Mouse (Mus musculus): ENCODE data around the gene Bmp2k.

Gene Bmp2k

DNA sequence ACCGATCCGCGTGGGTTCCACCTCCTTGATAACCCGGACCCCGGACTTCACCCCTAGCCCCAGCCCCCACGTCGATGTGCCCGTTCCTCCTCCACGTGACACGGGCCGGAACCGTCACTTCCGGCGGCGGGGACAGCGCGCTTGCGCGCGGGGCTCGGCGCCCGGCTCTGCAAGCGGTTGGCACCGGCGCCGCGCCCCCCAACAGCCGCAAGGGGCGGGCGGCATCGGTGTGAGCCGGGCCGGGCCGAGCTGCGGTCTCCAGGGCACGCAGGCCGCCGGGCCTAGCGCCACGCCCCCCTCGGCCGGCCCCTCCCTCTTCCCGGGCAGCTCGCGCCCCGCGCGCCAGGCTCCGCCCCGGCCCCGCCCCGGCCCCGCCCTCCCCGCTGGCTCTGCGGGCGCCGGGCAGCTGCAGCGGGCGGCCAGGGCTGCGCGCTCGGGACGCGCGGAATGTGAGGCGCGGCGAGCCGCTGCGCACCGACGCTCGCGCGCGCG lies at the start of gene Bmp2k:
Bmp2k (plus strand) TSS at position 380 of the 492 bp plus-strand sequence.
- peak; percentile 91 to 93 for DNase-seq

DNA sequence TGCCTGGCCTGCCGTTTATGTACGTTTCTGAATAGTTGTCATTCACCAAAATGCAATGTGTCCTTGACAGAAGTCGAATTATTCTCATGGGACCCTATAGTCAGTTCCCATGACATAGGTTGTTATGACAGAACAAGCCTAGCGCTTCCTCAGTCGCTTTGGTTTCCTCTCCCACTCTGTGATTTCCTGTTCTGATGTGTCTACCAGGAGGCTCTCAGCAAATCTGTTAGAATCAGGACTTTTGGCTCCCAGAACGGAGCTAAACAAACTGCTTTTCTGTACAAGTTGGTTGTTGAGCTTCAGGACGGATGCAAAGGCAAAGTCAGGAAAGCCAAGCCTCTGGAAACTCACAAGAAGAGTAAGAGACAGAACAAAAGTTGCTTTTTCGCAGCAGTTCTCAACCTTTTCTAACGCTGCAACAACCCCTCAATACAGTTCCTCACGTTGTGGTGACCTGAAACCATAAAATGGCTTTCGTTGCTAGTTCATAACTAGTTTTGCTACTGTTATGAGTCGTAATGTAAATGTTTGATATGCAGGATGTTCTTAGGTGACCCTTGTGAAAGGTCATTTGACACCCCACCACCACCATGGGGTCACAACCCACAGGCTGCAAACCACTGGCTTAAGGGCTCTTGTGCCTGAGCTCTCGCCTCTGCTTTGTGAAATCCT lies 48.5 kb upstream of the Bmp2k start:
- DNase-seq, result peak; percentile 51 to 54

GRCm38 (mm10) chr5:96949839-96950666 lies 47.4 kb upstream of the Bmp2k start:
- DNase-seq, result no peak

- no peak for DNase-seq
These were observed 46.6 kb upstream of the Bmp2k start for GRCm38 (mm10) chr5:96950667-96951492.

GRCm38 (mm10) chr5:96951493-96952105 lies 45.9 kb upstream of the Bmp2k start:
- DNase-seq, result no peak

- no peak for DNase-seq
These were observed 43.4 kb upstream of the Bmp2k start for GRCm38 (mm10) chr5:96954040-96954439.

GRCm38 (mm10) chr5:96954466-96955027 lies 42.9 kb upstream of the Bmp2k start:
- DNase-seq, result no peak

- no peak for DNase-seq
These were observed 40.6 kb upstream of the Bmp2k start for GRCm38 (mm10) chr5:96956926-96957325.

DNA sequence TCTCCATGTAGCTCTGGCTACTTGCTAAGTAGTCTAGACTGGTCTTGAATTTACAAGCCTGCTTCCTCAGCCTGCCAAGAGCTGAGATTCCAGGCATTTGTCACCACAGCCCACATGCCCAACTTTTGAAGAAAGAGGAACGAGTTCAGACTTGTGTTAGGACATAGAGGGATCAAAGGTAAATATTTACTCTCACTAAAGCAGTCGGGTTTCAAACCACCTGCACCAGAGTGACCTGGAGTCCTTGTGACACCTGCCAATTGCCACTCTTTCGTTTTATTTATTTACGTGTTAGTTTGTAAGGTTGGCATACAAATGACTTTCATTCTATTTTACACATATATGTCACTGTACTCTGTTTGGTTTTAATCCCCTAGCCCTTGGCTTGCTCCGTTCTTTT lies 36.4 kb upstream of the Bmp2k start:
- no peak for DNase-seq

DNA sequence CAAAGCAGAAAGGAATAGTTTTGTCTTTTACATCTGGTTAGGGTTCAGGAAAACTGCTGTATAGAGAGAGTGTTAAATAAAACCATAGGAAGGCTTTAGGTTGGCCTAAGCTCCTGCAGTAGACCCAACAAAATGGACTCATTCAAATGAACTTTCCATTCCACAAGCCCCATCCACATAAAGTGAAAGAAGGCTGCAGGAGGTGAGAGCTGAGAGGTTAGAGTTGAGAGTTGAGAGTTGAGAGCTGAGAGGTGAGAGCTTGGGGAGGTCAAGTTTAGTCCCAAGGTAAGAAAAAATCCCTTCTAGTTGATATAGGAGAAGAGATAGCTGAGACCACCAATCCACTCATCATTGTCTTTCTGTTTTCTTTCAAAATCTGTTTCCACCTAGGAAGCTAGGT lies 35.6 kb upstream of the Bmp2k start:
- no peak for DNase-seq

DNA sequence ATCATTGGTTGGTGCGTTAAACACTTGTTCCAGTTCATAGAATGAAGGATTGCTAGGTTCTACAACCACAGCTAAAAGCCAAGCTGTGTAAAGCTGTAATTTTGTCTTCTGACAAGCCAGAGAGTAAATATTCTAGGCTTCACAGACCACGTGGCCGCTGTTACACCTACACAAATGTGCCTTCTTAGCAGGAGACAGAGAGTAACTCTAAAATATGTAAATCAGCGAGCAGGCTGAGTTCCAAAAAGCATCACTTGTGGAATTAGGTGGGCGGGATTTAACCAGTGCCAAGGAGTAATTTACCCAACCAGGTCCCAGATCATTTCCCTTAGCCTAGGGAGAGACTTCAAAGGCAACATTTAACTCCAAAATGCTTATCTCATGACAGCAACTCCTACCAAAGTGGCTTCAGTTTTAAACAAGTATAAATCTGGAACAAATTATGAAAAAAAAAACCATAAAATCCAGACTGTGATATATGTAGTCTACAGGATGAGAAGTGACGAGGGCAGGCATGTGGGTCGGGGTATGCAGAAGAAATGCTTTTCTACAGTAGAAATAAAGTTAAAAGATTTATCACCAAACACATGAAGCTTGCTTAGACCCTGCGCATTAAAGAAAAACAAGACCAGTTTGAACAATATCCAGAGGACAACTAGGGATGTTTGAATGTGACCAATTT lies 35.1 kb upstream of the Bmp2k start:
- DNase-seq, result no peak

DNA sequence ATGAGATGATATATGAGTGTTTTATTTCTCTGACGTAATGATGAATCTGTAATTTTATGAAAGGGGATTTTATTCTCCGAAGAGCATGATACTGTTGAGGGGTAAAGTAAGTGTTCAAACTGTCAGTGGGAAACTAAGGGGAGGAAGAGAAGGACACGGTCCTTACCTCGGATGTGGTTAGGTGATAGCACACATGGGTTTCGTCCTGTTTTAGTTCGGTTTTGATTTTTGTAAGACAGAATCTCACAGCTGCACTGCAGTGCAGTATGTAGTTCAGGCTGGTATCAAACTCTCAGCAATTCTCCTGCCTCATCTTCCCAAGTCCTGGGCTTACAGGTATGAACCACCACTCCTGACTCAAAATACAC lies 34.6 kb upstream of the Bmp2k start:
- peak in 1 of 2 experiments; percentile 25 for DNase-seq

DNA sequence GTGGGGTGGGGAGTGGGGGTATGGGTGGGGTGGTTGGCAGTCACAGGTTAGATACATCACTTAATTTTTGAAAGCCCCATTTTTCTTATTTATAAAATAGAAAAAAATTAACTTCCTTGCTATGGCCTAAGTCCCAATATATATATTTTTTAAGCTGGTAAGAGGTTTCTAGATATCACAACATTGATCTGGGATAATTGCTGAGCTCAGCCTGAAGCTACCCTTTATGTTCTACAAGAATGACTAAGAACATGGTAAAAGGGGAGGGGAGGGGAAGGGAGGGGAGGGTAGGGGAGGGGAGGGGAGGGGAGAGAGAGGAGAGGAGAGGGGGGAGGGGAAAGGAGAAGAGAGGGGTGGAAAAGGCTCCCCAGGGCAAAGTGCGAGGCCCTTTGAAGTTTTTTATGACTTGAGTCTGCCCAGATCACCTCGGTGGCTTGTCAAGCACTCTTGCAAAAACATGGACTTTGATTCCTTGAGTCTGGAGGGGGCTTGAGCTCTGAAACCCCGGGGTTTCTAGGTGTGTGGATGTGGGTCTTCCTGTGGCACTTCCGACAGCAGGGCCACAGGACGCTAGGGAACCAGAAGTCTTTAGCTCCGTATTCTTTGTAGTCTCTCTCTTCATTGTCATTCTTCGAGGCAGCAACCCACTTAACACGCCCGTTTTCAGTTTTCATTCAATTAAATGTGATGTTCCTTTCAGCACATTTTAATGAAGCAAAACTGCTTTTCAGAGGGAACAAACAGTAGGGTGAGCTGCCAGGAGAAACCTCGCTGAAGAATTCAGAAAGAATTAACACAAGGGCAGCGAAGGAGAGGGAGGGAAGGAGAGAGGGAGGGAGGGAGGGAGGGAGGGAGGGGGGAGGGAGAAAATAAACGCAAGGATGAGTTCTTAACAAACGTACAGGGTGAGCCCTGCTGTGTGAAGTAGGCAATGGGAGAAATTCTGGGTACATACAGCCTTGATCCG lies 33.1 kb upstream of the Bmp2k start:
- peak; percentile 37 for DNase-seq

- no peak for DNase-seq
These were observed 32.5 kb upstream of the Bmp2k start for GRCm38 (mm10) chr5:96965029-96965403.

- no peak for DNase-seq
These were observed 32.0 kb upstream of the Bmp2k start for GRCm38 (mm10) chr5:96965503-96965902.

- no peak for DNase-seq
These were observed 28.9 kb upstream of the Bmp2k start for GRCm38 (mm10) chr5:96968628-96969027.

DNA sequence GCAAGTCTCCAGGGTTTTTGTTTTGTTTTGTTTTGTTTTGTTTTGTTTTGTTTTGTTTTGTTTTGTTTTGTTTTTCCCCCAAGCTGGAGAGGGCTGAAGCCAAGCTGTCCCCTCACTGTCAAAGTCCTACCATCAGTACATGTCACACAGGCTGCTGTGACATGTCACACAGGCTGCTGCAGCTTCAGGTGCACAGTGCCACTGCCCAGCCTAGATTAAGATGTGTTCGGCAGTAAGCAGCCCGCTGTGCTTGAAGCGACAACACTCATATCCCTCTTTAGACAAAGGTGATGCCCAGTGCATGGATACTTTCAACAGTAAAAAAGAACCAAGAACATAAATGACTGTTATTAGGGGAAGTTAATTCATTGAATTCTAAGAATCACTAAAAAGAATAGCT lies 28.5 kb upstream of the Bmp2k start:
- no peak for DNase-seq

- DNase-seq, result no peak
These were observed 27.6 kb upstream of the Bmp2k start for GRCm38 (mm10) chr5:96969705-96970471.

GRCm38 (mm10) chr5:96970472-96970848 lies 27.0 kb upstream of the Bmp2k start:
- no peak for DNase-seq

Measured in B cell, adult 2 months (primary cell).